ENCODE assay signal across 19 mouse cellular contexts in the genomic region with DNA sequence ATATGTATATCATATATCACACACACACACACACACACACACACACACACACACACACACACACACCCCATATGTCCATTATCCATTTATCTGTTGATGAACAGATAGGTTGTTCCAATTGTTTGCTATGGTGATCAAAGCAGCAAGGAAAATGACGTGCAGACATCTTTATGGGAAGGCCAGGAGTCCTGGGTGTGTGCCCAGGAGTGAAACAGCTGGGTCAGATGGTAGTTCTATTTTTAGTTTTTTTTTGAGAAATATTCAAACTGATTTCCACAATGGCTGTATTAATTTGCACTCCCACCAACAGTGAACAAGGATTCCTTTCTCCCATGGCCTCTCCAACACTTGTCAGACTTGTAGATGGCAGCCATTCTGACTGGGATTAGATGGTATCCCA. TPM values are rescaled to one million over a fixed set of nuclear protein-coding genes. Genes with fewer than 3 reads are reported as not detected.
DNase-seq lines count a peak whose midpoint lies in the region; ATAC-seq lines count a peak whose summit lies in the region.
"Had no signal": no experiment of that assay in that cellular context is flagged by ENCODE, and none has a peak within 500 bp of the region (broad histone marks: within the 10 kb centered on the region; RNA-seq: fewer than 3 reads in every experiment).

No protein-coding gene starts in this region.

- no peak overlapping the region for H3K4me2 ChIP-seq in forebrain, embryonic 15.5 days (replicated peaks)
- no peak overlapping the region for H3K4me2 ChIP-seq in forebrain, embryonic 13.5 days
- H3K4me2 ChIP-seq in limb, embryonic 12.5 days: no peak overlapping the region
- H3K4me2 ChIP-seq: hindbrain, embryonic 15.5 days; liver, embryonic 15.5 days had no signal

- no peak for ATAC-seq in forebrain, embryonic 15.5 days (replicated peaks)
- no peak for ATAC-seq in forebrain, embryonic 13.5 days
- no peak for ATAC-seq in limb, embryonic 12.5 days (ENCODE audit: insufficient number of reproducible peaks, insufficient read depth, low FRiP score, low TSS enrichment, low read depth)
- ATAC-seq in megakaryocyte-erythroid progenitor cell, adult 5-6 weeks (replicated peaks; ENCODE audit: low FRiP score, low TSS enrichment, poor library complexity, severe bottlenecking): no peak
- ATAC-seq: activated CD4-positive, CD25-positive, alpha-beta regulatory T cell, adult 4 months; midbrain, embryonic 16.5 days had no signal

- peaks cover 43% of the 10 kb centered on the region for H3K4me1 ChIP-seq in forebrain, embryonic 15.5 days
- peaks cover 69% of the 10 kb centered on the region for H3K4me1 ChIP-seq in forebrain, embryonic 13.5 days
- peaks cover 68% of the 10 kb centered on the region for H3K4me1 ChIP-seq in limb, embryonic 12.5 days (replicated peaks)
- H3K4me1 ChIP-seq: liver, embryonic 15.5 days had no signal

- no peak overlapping the region for H3K9ac ChIP-seq in forebrain, embryonic 15.5 days (replicated peaks)
- no peak overlapping the region for H3K9ac ChIP-seq in forebrain, embryonic 13.5 days
- no peak overlapping the region for H3K9ac ChIP-seq in limb, embryonic 12.5 days (replicated peaks)
- H3K9ac ChIP-seq: hindbrain, embryonic 15.5 days; liver, embryonic 15.5 days had no signal

- DNase-seq in 3T3-L1 (ENCODE audit: low read depth, low spot score) (peak; percentile 72), adipocyte (ENCODE audit: low spot score) (peak; percentile 83)
- DNase-seq in kidney, adult 11 months: no peak
- DNase-seq: cerebellum, adult 8-10 months; cerebellum, postnatal 36 days; kidney, postnatal 25 days; liver had no signal

- no peaks in the 10 kb centered on the region for H3K27me3 ChIP-seq in forebrain, embryonic 15.5 days
- H3K27me3 ChIP-seq in forebrain, embryonic 13.5 days: no peaks in the 10 kb centered on the region
- no peaks in the 10 kb centered on the region for H3K27me3 ChIP-seq in limb, embryonic 12.5 days
- H3K27me3 ChIP-seq: hindbrain, embryonic 15.5 days had no signal

- no peaks in the 10 kb centered on the region for H3K36me3 ChIP-seq in forebrain, embryonic 15.5 days
- no peaks in the 10 kb centered on the region; the same call in 1 of the 2 replicates for H3K36me3 ChIP-seq in forebrain, embryonic 13.5 days (ENCODE audit: poor library complexity, severe bottlenecking)
- peaks cover 4% of the 10 kb centered on the region; the same call in 1 of the 2 replicates for H3K36me3 ChIP-seq in limb, embryonic 12.5 days
- H3K36me3 ChIP-seq: heart, embryonic 10.5 days; hindbrain, embryonic 15.5 days; liver, embryonic 15.5 days; midbrain, embryonic 10.5 days had no signal

- H3K9me3 ChIP-seq in forebrain, embryonic 15.5 days: no peaks in the 10 kb centered on the region
- H3K9me3 ChIP-seq in forebrain, embryonic 13.5 days (replicated peaks): no peaks in the 10 kb centered on the region
- H3K9me3 ChIP-seq in limb, embryonic 12.5 days: no peaks in the 10 kb centered on the region
- H3K9me3 ChIP-seq: heart, embryonic 10.5 days; hindbrain, embryonic 15.5 days; liver, embryonic 15.5 days; midbrain, embryonic 10.5 days had no signal

- 32% methylated on average over 1 of the region's 1 CpGs for WGBS in forebrain, embryonic 15.5 days
- 66% methylated on average over 1 of the region's 1 CpGs for WGBS in forebrain, embryonic 13.5 days
- WGBS in limb, embryonic 12.5 days: 52% methylated on average over 1 of the region's 1 CpGs

- H3K27ac ChIP-seq in forebrain, embryonic 15.5 days (replicated peaks): peak overlapping the region; percentile 45; the same call in 1 of the 2 replicates
- H3K27ac ChIP-seq in forebrain, embryonic 13.5 days: no peak overlapping the region
- peak overlapping the region; percentile 51; the same call in 1 of the 2 replicates for H3K27ac ChIP-seq in limb, embryonic 12.5 days
- H3K27ac ChIP-seq: heart, embryonic 10.5 days; hindbrain, embryonic 15.5 days; liver, embryonic 15.5 days; macrophage had no signal

- H3K4me3 ChIP-seq in forebrain, embryonic 15.5 days: no peak overlapping the region
- no peak overlapping the region for H3K4me3 ChIP-seq in forebrain, embryonic 13.5 days
- H3K4me3 ChIP-seq in limb, embryonic 12.5 days (replicated peaks): no peak overlapping the region
- H3K4me3 ChIP-seq: heart, embryonic 10.5 days; hindbrain, embryonic 15.5 days; liver, embryonic 15.5 days; midbrain, embryonic 10.5 days had no signal

RNA-seq across cellular contexts. Expression of a gene that starts 29.5 kb away (rescaled TPM):
- polyA plus RNA-seq in forebrain, embryonic 15.5 days (2015; fragmentation: Nextera tagmentation; extraction: Ambion mirVana): 53.8 and 55.9 TPM in 2 replicates
- polyA plus RNA-seq in forebrain, embryonic 13.5 days (2015; fragmentation: Nextera tagmentation; extraction: Ambion mirVana): 37.8 and 39.5 TPM in 2 replicates
- 21.5 and 24.1 TPM in 2 replicates for polyA plus RNA-seq in limb, embryonic 12.5 days (2016; fragmentation: Nextera tagmentation; extraction: Ambion mirVana)
- 0.45 and 5.0 TPM in 2 replicates for total RNA-seq in megakaryocyte-erythroid progenitor cell, adult 5-6 weeks (2014; fragmentation: Nextera tagmentation)
- total RNA-seq in megakaryocyte-erythroid progenitor cell, adult 5-6 weeks (2017): not detected in 2 replicates
- total RNA-seq: MEL had no signal
